Mouse (Mus musculus) spleen, postnatal 36 days (tissue): Measurements from ENCODE around the gene Vmn2r103.

Experiments
- DNase-seq, 2 experiments: peaks; one replicate each; pipeline ENCODE4 v3.0.0; 2022; ENCODE audit warnings: low spot score in 2 of 2, mixed read lengths in 1 of 2

The Vmn2r103 gene

GRCm38 (mm10) chr17:19773063-19773462 lies at the start of gene Vmn2r103:
Vmn2r103 (plus strand) TSS chr17:19773363.
- no peak for DNase-seq

GRCm38 (mm10) chr17:19778994-19779393 lies 5.8 kb downstream of the Vmn2r103 start:
- DNase-seq = no peak

- DNase-seq = no peak
These were observed 16.1 kb downstream of the Vmn2r103 start for GRCm38 (mm10) chr17:19789248-19789647.
